Mouse (Mus musculus) midbrain, embryonic 10.5 days (tissue): ENCODE results near the gene Chmp4b. TPM values are rescaled to one million over a fixed set of nuclear protein-coding genes. Genes with fewer than 3 reads are reported as not detected.

ENCODE experiments used
- DNase-seq: peaks from one replicate; pipeline ENCODE4 v3.0.0-alpha.2; 2017; ENCODE audit warnings: low spot score
- H3K27ac ChIP-seq: fragments of 300-500 bp; sonication (generic); replicated peaks from 2 replicates; pipeline ENCODE4 v1.5.1; 2016; ENCODE audit warnings: mild to moderate bottlenecking
- H3K27me3 ChIP-seq: fragments of 300-500 bp; sonication (generic); 2 replicates; pipeline ENCODE4 v1.6.1; 2016; ENCODE audit warnings: low read depth, mild to moderate bottlenecking; ENCODE audit not compliant: poor library complexity, severe bottlenecking
- H3K36me3 ChIP-seq: fragments of 300-500 bp; sonication (generic); 2 replicates; pipeline ENCODE4 v1.6.1; 2016; ENCODE audit warnings: mild to moderate bottlenecking, moderate library complexity
- H3K4me1 ChIP-seq: fragments of 300-500 bp; sonication (generic); 2 replicates; pipeline ENCODE4 v1.6.1; 2016
- H3K4me3 ChIP-seq: fragments of 300-500 bp; sonication (generic); 2 replicates; pipeline ENCODE4 v1.5.1; 2016; ENCODE audit warnings: mild to moderate bottlenecking, moderate library complexity
- H3K9me3 ChIP-seq: fragments of 300-500 bp; sonication (generic); replicated peaks from 2 replicates; pipeline ENCODE4 v1.6.1; 2016; ENCODE audit warnings: mild to moderate bottlenecking
- WGBS: fragments of 180-500 bp; shearing (Covaris S2); methylation state at CpG from one replicate; pipeline ENCODE4 v1.1.7; 2016; 5-methylcytosine and 5-hydroxymethylcytosine counted together
- polyA plus RNA-seq: library from polyadenylated mRNA; unstranded; fragments of >200 nt; fragmentation: Nextera tagmentation; extraction: Ambion mirVana; gene quantifications from 2 replicates; pipeline ENCODE4 v1.2.1, GENCODE M21; 2016

The Chmp4b gene
- polyA plus RNA-seq, 1 experiment from 2014 or later, result 13.8 TPM

DNA sequence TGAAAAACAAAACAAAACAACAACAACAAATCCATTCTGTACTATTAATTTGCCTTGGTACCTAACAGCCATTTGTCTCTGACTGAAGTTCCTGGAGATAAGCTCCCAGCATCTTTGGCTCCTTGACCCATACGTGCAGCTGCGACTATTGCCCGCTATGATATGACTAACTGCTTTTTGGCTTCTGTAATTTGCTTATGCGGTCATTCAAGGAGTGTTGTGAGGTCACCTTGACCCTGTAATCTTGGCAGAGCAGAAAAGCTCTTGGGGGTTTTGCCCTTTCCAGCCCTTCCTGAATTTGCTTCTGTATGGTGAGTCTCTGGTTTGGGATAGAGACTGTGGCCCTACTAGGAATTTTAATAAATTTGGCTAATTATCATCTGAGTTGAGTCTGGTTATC is 65.1 kb downstream of the Chmp4b start:
- no peaks in the 10 kb centered on the region for H3K9me3 ChIP-seq
- peaks cover 20% of the 10 kb centered on the region for H3K4me1 ChIP-seq
- DNase-seq, result no peak
- no peaks in the 10 kb centered on the region for H3K36me3 ChIP-seq
- H3K27me3 ChIP-seq, result 0 out of 2 replicates have a peak, but pooled peaks cover 2% of the 10 kb centered on the region
- 93% methylated on average over 4 of the region's 4 CpGs for WGBS
- H3K4me3 ChIP-seq, result no peak overlapping the region
- H3K27ac ChIP-seq, result no peak overlapping the region

DNA sequence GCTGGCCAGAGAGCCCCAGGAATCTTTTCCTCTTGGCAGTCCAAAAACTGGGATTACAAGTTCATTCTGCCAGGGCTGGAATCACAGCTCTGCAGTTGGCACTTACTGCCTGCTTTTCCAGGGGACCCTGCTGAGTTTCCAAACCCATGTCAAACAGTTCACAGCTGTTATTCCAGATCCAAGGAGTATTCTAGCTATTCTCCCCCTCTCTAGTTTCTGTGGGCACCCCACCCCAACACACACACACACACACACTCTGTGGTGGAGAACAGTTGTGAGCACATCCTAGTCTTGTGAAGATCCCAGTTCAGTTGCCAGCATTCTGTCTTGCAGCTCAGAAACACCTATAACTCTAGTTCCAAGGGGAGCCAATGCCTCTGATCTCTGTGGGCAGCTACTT is 65.6 kb downstream of the Chmp4b start:
- peaks cover 16% of the 10 kb centered on the region for H3K4me1 ChIP-seq
- no peak overlapping the region for H3K27ac ChIP-seq
- H3K4me3 ChIP-seq, result no peak overlapping the region
- H3K9me3 ChIP-seq, result no peaks in the 10 kb centered on the region
- no peaks in the 10 kb centered on the region for H3K36me3 ChIP-seq
- DNase-seq, result no peak
- H3K27me3 ChIP-seq, result no peaks in the 10 kb centered on the region

DNA sequence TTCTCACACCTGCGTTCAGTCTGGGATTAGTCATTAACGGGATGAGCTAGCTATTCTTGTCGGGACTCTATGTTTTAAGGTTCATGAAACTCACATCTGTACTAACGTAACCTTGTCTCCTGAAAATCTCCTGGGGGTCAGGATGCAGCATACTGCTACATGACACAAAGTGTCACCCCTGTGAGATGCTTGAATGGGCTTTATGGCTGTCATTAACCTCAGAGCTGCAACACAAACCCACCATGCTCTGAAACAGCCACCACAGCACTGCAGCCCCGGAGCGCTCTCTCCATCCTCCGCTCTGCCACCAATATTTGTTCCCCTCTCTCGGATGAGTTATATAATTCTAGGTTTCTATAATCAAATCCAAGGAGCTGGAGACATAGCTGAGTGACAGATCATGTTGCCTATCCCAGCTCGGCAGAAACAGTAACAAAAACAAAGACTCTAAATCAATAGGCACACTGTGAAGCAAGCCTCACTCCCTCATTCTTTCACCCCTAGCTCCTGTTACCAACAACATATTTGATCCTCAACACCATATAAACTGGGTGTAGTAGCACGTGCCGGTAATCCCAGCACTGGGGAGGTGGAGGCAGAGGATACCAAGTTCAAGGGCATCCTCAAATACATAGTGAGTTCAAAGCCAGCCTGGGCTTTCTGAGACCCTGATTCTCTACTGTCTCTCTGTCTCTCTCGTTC is 67.5 kb downstream of the Chmp4b start:
- Histone ChIP-seq H3K27ac (no peak overlapping the region), H3K9me3 (no peaks in the 10 kb centered on the region), H3K27me3 (no peaks in the 10 kb centered on the region), H3K4me1 (peaks cover 6% of the 10 kb centered on the region; the same call in 1 of the 2 replicates), H3K36me3 (no peaks in the 10 kb centered on the region), H3K4me3 (no peak overlapping the region)
- WGBS, result 88% methylated on average over 12 of the region's 12 CpGs
- no peak for DNase-seq

DNA sequence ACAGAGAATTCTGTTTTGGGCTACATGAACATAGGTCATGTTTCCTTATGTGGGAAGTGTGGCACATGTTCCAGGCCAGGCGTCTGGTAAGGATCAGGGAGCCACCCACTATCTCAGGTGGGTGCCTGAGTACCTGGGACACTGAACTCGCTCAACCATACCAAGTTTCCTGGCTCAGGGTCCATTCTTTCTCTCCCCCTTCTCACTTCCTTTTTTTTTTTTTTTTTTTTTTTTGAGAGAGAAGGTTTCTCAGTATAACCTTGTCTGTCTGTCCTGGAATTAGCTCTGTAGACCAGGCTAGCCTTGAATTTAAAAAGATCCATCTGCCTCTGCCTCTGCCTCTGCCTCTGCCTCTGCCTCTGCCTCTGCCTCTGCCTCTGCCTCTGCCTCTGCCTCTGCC is 68.8 kb downstream of the Chmp4b start:
- Histone ChIP-seq H3K4me1 (peaks cover 3% of the 10 kb centered on the region), H3K4me3 (no peak overlapping the region), H3K27me3 (no peaks in the 10 kb centered on the region), H3K36me3 (no peaks in the 10 kb centered on the region), H3K27ac (no peak overlapping the region), H3K9me3 (no peaks in the 10 kb centered on the region)
- WGBS, result 84% methylated on average over 2 of the region's 2 CpGs
- DNase-seq, result no peak

DNA sequence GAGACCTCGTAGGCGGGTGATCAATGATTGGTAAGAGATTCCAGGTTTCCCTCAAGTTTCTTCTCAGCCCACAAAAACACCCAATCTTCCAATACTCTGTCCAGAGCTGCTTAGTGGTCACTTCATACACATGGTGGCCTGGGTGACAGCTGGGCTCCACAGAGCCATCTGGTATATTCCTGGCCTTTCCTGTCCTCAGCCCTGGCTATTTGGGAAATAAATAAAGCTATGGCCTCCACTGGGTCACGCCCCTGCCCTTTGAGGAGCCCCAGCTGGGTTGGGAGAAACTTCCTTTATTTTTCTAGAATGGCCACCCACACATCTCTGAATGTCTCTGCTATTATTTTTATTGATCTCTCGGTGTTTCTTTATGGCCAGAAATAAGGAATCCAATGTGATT is 72.0 kb downstream of the Chmp4b start:
- Histone ChIP-seq H3K27me3 (no peaks in the 10 kb centered on the region), H3K27ac (no peak overlapping the region), H3K36me3 (no peaks in the 10 kb centered on the region), H3K9me3 (no peaks in the 10 kb centered on the region), H3K4me3 (no peak overlapping the region), H3K4me1 (peaks cover 11% of the 10 kb centered on the region)
- no peak for DNase-seq
- 80% methylated on average over 4 of the region's 4 CpGs for WGBS

DNA sequence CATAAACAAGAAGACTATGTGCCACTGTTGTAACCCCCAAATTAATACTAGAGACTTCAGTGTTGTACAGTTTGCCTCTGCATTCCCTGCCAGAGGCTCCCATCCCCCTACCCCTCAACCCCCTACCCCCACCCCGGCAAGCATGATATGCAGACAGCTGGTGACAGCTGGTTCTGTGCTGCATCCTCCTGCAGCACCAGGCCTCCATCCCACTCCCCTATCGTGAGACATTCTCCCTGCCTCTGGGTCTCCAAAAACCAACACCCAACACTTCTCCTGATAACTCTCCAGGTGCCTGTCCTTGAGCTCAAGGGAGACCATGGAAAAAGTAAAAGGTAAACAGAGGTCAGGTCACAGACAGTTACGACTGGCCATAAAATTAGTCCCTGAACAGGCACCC is 78.2 kb downstream of the Chmp4b start:
- H3K36me3 ChIP-seq, result no peaks in the 10 kb centered on the region
- peaks cover 11% of the 10 kb centered on the region for H3K4me1 ChIP-seq
- 64% methylated on average over 3 of the region's 3 CpGs for WGBS
- no peak for DNase-seq
- no peak overlapping the region for H3K4me3 ChIP-seq
- H3K9me3 ChIP-seq, result no peaks in the 10 kb centered on the region
- H3K27me3 ChIP-seq, result no peaks in the 10 kb centered on the region
- no peak overlapping the region for H3K27ac ChIP-seq

DNA sequence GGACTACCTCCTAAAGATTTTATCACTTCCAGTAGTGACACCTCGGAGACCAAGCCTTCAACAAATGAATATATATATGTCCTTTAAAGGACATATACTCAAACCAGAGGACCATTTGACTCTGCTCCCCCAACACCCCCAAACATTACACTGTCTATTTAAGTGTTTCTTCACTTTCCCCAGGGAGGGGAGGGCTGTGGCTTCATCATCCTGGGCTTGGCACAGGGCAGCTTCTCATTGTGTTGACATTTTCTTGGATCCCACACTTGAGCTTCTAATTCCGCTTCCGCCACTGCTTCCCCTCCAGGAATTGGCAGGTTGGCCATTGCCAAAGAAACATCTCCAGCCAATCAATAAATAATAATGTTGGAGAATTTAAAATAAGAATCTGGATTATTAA is 79.3 kb downstream of the Chmp4b start:
- no peak for DNase-seq
- peaks cover 4% of the 10 kb centered on the region for H3K4me1 ChIP-seq
- H3K4me3 ChIP-seq, result no peak overlapping the region
- whole genome bisulfite sequencing, result 86% methylated on average over 3 of the region's 3 CpGs
- no peaks in the 10 kb centered on the region for H3K27me3 ChIP-seq
- no peaks in the 10 kb centered on the region for H3K36me3 ChIP-seq
- no peaks in the 10 kb centered on the region for H3K9me3 ChIP-seq
- H3K27ac ChIP-seq, result no peak overlapping the region

DNA sequence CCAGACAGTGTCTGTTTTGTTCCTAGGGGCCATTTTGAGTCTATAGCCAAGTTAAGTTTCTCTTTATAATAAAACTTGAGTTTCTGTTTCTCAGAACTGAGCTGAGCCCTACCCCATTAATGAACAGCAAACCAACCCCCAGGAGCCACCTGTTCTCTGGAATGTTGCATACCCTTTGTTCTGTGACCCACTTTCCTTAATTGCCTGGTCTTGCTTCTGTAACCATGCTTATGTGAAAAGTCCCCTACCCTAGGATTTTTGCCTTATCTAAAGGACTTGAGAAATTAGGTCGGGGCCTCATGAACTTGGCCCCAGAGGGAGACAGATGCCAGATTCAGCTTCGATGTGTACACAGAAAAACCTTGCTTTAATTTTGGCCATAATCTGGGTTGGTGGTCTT is 80.4 kb downstream of the Chmp4b start:
- H3K27me3 ChIP-seq, result no peaks in the 10 kb centered on the region
- WGBS, result 84% methylated on average over 2 of the region's 2 CpGs
- DNase-seq, result no peak

DNA sequence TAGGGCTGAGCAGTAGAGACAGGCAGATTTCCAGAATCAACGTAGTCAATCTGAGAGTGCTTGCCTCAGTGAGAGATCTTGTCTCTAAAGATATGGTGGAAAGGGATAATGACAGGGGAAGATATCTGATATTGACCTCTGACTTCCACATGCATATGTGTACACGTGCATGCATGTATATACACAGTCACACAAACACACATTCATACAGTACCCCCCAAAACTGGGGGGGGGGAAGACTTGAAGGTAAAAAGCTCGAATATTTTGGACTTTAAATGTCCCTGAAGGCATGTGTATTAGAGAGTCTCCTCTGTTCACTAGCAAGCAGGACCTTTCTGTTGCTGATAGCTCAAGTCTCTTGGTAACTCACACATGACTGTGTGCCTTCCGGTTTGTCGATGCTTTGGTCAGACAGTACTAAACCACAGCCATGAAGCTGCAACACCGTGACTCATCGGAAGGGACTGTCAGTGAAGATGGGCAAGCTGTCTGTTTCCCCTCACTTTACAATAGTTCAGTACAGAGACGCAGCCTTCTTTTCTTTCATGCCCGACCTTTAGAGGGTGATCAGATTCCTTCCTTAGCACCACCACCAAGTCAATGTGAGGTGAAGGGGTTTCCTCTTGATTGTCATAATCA is 81.1 kb downstream of the Chmp4b start:
- H3K27me3 ChIP-seq, result no peaks in the 10 kb centered on the region
- no peak for DNase-seq
- no peak overlapping the region for H3K4me3 ChIP-seq
- peaks cover 4% of the 10 kb centered on the region for H3K4me1 ChIP-seq
- WGBS, result 83% methylated on average over 9 of the region's 9 CpGs
- H3K36me3 ChIP-seq, result no peaks in the 10 kb centered on the region
- H3K9me3 ChIP-seq, result no peaks in the 10 kb centered on the region
- H3K27ac ChIP-seq, result no peak overlapping the region

More for the DNA sequence above, 80.4 kb downstream of the Chmp4b start:
- Histone ChIP-seq H3K9me3 (no peaks in the 10 kb centered on the region), H3K4me1 (peaks cover 4% of the 10 kb centered on the region), H3K36me3 (no peaks in the 10 kb centered on the region), H3K4me3 (no peak overlapping the region), H3K27ac (no peak overlapping the region)

DNA sequence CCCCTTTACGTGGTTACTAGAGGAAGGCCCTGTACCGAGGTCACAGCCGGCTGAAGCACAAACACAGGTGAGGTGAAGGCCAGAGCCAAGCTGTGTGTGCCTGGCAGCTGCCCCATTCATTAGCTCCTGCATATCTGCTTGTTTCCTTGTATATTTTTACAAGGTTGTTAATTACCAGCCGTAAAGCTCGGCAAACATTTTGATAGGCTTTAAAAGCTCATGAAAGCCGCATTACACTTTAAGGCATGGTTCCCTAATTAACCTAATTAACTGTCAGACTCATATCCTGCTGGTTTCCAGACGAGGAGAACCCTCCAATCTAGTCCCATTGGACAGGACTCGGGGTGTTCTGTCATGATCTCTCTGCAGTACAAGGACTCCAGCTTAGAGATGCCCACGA is 83.5 kb downstream of the Chmp4b start:
- no peak overlapping the region for H3K27ac ChIP-seq
- no peaks in the 10 kb centered on the region for H3K27me3 ChIP-seq
- H3K9me3 ChIP-seq, result no peaks in the 10 kb centered on the region
- WGBS, result 80% methylated on average over 9 of the region's 9 CpGs
- no peak overlapping the region for H3K4me3 ChIP-seq
- no peaks in the 10 kb centered on the region; the same call in 1 of the 2 replicates for H3K4me1 ChIP-seq
- no peak for DNase-seq
- H3K36me3 ChIP-seq, result no peaks in the 10 kb centered on the region

DNA sequence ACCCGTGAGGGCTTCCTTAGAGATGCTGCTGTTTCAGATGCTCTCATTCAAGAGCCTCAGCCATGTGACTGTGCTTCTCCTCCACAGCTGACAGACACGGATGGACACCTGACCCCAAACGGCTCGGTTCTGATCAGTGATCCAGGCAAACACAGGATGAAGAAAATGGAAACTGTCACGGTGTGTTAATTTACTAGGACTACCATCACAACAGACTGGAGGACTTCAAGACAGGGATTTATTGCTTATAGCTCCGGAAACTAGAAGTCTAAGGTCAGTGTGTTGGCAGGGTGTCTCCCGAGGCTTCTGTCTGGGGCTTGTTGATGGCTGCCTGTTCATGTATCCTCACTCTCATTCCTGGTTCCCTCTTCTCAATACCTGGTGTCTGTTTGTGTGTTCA is 83.9 kb downstream of the Chmp4b start:
- WGBS, result 77% methylated on average over 7 of the region's 7 CpGs
- Histone ChIP-seq H3K27me3 (no peaks in the 10 kb centered on the region), H3K9me3 (no peaks in the 10 kb centered on the region), H3K4me3 (no peak overlapping the region), H3K4me1 (no peaks in the 10 kb centered on the region; the same call in 1 of the 2 replicates), H3K36me3 (no peaks in the 10 kb centered on the region), H3K27ac (no peak overlapping the region)
- no peak for DNase-seq

DNA sequence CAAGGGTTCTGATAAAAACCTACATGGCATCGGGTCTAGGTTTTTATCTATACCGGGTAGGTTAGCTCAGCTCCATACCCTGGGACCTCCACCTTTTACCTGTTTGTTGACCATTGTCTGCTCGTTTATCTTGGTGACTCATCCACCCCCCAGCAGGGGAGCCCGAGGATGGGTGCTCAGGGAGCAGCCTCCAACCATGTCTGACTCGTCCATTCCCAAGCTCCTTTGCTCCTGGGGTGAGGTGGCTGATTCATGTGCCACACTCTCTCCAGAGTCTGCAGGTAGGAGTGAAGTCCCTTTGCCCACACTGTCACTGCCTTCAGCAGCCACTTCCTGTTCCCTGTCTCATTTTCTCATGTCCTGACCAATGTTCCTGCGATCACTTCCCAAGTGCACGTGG is 84.5 kb downstream of the Chmp4b start:
- H3K36me3 ChIP-seq, result no peaks in the 10 kb centered on the region
- WGBS, result 81% methylated on average over 7 of the region's 7 CpGs

DNA sequence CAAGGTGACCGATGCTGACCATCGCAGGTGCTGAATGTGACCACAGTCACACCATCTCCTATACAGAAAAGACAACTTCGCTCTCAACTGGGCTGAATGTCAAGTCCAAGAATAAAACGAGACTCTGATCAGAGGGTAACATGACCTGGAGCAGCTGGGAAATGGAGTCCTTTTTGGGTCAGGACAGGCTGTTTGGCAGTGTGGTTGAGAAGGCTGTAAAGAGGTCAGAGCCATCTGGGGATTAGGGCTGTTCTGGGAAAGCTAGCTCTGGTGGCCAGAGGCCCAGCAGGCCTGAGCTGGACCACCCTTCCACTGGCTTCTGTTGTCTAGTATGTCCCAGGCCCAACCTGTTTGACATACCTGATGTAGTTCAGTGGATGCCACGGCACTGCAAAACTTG is 87.1 kb downstream of the Chmp4b start:
- Histone ChIP-seq H3K9me3 (no peaks in the 10 kb centered on the region), H3K4me3 (no peak overlapping the region), H3K4me1 (0 out of 2 replicates have a peak, but pooled peaks cover 3% of the 10 kb centered on the region), H3K36me3 (no peaks in the 10 kb centered on the region), H3K27me3 (no peaks in the 10 kb centered on the region), H3K27ac (no peak overlapping the region)
- no peak for DNase-seq
- WGBS, result 91% methylated on average over 5 of the region's 5 CpGs

More for the DNA sequence above, 84.5 kb downstream of the Chmp4b start:
- Histone ChIP-seq H3K4me3 (no peak overlapping the region), H3K4me1 (no peaks in the 10 kb centered on the region; the same call in 1 of the 2 replicates), H3K27me3 (no peaks in the 10 kb centered on the region), H3K9me3 (no peaks in the 10 kb centered on the region), H3K27ac (no peak overlapping the region)
- no peak for DNase-seq
